Mouse (Mus musculus): ENCODE measurements at regions not wholly inside any gene's neighbourhood (a gene's known extent, or its start where the extent isn't known, plus 50 kb on each side); places are given as distances from the start of the nearest gene placed in this dataset.

DNA sequence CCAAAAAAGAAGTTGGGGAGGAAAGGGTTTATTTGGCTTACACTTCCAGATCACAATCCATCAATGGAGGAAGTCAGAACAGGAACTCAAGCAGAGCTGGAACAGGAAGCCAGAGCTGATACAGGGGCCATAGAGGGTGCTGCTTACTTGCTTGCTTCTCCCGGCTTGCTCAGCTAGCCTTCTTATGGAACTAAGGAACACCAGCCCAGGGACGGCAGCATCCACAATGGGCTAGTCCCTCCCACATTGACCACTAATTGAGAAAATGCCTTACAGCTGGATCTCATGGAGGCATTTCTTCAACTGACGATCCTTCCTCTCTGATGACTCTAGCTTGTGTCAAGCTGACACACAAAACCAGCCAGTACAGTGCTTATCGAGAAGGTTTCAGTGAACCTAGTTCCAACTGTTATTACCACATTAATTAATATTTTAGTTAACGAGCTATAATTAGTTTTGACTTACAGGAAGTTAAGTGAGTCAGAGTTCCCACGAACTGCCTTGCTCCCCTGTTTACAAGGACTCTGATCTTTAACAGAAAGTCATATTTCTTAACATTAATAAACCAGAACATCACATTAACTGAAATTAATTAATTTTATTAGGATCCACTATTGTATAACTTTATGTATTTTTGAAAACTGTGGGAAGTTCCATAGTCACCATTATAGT, 158.2 kb downstream of the Calcrl start:
- DNase-seq = no peak

DNA sequence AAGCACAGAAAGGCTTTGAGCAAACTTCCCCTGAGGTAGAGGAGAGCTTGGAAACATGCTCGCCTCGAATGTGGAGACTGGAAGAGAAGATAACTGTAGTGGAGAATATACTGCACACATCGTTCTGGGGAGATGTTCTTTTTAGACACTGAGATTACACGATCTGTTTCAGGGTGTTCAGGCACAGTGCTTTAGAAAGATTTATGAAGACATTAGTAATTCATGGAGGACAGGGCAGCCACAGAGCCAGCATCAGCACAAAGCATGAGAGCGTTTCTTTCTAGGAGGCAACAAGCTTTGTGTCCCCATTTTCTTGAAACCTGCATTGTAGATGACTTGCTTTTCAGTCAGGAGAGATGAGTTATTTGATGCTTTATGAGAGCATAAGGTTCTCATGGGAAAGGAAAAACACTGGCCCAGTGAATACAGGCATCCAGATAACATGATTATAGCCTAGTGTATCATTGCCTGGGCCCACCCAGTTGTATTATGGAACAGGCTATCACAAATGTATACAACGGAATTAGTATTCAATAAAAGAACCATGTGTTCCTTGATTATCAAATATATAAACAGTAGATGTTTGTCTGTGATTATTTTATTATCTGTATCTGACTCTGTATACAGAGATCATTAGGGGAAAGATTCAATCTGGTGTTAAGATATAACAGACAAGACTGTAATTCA, 151.0 kb downstream of the Calcrl start:
- DNase-seq = no peak

DNA sequence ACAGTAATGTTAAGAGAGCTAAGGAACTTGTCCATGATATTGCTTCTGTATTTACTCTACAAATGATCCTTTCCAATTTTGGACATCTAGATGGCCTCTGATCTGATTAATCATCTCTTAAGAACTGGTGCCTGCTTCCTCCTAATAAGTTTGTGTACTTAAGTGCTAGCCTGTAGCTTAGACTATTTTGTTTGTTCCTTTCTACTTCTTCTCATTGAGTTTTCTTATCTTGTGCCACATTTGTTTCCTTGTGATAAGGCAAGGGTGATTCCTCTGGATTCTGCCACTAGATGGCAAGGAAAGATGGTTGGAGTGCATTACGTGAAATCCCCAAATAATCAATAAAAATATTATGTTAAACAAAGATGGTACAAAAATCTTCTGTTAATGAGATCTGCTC, 148.0 kb downstream of the Calcrl start:
- no peak for DNase-seq

Measured in right cerebral cortex, postnatal 14 days (tissue).